Mouse (Mus musculus) ES-Bruce4 (cell line): Measurements from ENCODE around the gene Abcf3. TPM values are rescaled to one million over a fixed set of nuclear protein-coding genes. Genes with fewer than 3 reads are reported as not detected.
A peak's percentile ranks its signal among the peaks of the same experiment; 100 is the strongest.

Source experiments
- H3K27ac ChIP-seq: 2 replicates; pipeline ENCODE4 v1.5.1; 2012; ENCODE audit warnings: low read length, inconsistent platforms; ENCODE audit not compliant: insufficient read depth
- H3K27me3 ChIP-seq: 2 replicates; pipeline ENCODE4 v1.6.1; 2012; ENCODE audit warnings: mild to moderate bottlenecking, low read length, inconsistent platforms; ENCODE audit not compliant: control insufficient read depth, poor library complexity, insufficient read depth, severe bottlenecking
- H3K36me3 ChIP-seq: 2 replicates; pipeline ENCODE4 v1.6.1; 2012; ENCODE audit warnings: inconsistent platforms, mild to moderate bottlenecking, low read length, moderate library complexity; ENCODE audit not compliant: control insufficient read depth, poor library complexity, insufficient read depth, severe bottlenecking
- H3K4me1 ChIP-seq: one replicate; pipeline ENCODE4 v1.8.1; 2011; ENCODE audit warnings: low read length; ENCODE audit not compliant: control insufficient read depth, insufficient read depth
- H3K4me3 ChIP-seq: 2 replicates; pipeline ENCODE4 v1.5.1; 2011; ENCODE audit warnings: low read depth, mild to moderate bottlenecking, low read length
- H3K9ac ChIP-seq: 2 replicates; pipeline ENCODE4 v1.6.1; 2012; ENCODE audit warnings: low read depth, mild to moderate bottlenecking, inconsistent platforms; ENCODE audit not compliant: poor library complexity, severe bottlenecking
- H3K9me3 ChIP-seq: replicated peaks from 2 replicates; pipeline ENCODE4 v1.6.1; 2012; ENCODE audit warnings: mild to moderate bottlenecking, low read length, inconsistent platforms; ENCODE audit not compliant: control insufficient read depth, poor library complexity, insufficient read depth, severe bottlenecking
- CTCF ChIP-seq: IDR thresholded peaks from one replicate; pipeline ENCODE4 v1.8.1; 2011; ENCODE audit warnings: low read depth, low read length
- EP300 ChIP-seq: IDR thresholded peaks from 2 replicates; pipeline ENCODE4 v1.6.1; 2011; ENCODE audit warnings: low read depth, low read length; ENCODE audit not compliant: insufficient read depth
- POLR2A ChIP-seq: IDR thresholded peaks from one replicate; pipeline ENCODE4 v1.8.1; 2011; ENCODE audit warnings: low read length; ENCODE audit not compliant: insufficient read depth
- polyA plus RNA-seq: library from polyadenylated mRNA; stranded (reverse); fragments of >200 nt; gene quantifications from 2 replicates; pipeline ENCODE4 v1.2.4, GENCODE M21; 2011; ENCODE audit warnings: low read depth; ENCODE audit not compliant: missing spikeins, insufficient read depth, insufficient read length

Abcf3 gene
- polyA plus RNA-seq, 1 experiment: 61.0 TPM

GRCm38 (mm10) chr16:20516032-20516431, 32.3 kb upstream of the Abcf3 start:
- Histone ChIP-seq H3K9ac (peak overlapping the region; percentile 89), H3K4me1 (no peaks in the 10 kb centered on the region), H3K36me3 (peaks cover 4% of the 10 kb centered on the region; the same call in 1 of the 2 replicates), H3K9me3 (no peaks in the 10 kb centered on the region), H3K27me3 (no peaks in the 10 kb centered on the region), H3K27ac (no peak overlapping the region), H3K4me3 (peak overlapping the region; percentile 64)
- TF ChIP-seq EP300 (no peak), POLR2A (no peak), CTCF (no peak)

DNA sequence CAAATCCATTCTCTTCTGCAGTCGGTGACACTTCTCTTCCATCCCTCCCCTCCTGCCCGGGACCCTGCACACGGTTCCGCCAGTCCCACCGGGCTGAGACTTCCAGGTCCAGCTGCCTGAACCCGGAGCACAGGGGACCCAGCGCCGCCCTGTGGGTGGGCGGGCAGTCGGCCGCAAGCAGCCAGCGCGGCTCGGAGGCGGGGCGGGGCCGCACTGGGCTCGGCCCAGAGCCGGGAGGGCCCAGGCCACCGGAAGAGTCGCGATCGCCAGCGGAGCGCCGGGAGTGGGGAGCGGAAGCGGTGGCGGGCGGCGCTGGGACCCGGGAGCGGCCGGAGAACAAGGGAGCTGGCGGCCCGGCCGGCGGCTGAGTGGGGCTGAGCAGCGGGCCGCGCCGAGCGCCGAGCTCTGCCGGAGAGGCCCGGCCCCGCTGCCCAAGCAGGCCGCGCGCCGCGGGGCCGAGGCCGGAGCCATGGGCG, 31.6 kb upstream of the Abcf3 start, which contains the start of gene Dvl3:
Gene Dvl3 (plus strand): TSS at position 257 of the 476 bp plus-strand sequence.
- Histone ChIP-seq H3K4me1 (no peaks in the 10 kb centered on the region), H3K27me3 (no peaks in the 10 kb centered on the region), H3K9ac (peak within 1 kb of the TSS; percentile 89), H3K4me3 (peak within 1 kb of the TSS; percentile 80), H3K36me3 (no peaks in the 10 kb centered on the region), H3K27ac (peak within 1 kb of the TSS; percentile 7; the same call in 1 of the 2 replicates), H3K9me3 (no peaks in the 10 kb centered on the region)
- TF ChIP-seq CTCF: peak; percentile 18
- no peak for TF ChIP-seq POLR2A
- TF ChIP-seq EP300: no peak

DNA sequence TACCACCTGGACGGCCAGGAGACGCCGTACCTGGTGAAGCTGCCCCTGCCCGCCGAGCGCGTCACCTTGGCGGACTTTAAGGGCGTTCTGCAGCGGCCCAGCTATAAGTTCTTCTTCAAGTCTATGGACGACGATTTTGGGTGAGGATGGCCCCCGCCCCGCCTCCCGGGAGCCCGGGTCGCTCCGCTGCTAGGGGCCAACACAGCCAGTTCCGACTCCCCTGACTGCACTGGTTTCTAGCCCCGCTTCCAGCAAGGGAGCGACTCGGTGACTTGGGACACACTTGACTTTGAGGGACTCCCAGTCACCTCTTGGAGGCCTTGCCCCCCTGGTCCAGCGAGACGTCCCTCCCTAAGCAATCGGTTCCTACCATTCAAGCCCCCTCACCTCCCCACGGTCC, 31.2 kb upstream of the Abcf3 start:
- Histone ChIP-seq H3K36me3 (no peaks in the 10 kb centered on the region), H3K27me3 (no peaks in the 10 kb centered on the region), H3K9me3 (no peaks in the 10 kb centered on the region), H3K9ac (peak overlapping the region; percentile 89), H3K4me1 (no peaks in the 10 kb centered on the region), H3K27ac (peak overlapping the region; percentile 7; the same call in 1 of the 2 replicates), H3K4me3 (peak overlapping the region; percentile 80)
- no peak for TF ChIP-seq EP300
- TF ChIP-seq CTCF: no peak
- TF ChIP-seq POLR2A: no peak

DNA sequence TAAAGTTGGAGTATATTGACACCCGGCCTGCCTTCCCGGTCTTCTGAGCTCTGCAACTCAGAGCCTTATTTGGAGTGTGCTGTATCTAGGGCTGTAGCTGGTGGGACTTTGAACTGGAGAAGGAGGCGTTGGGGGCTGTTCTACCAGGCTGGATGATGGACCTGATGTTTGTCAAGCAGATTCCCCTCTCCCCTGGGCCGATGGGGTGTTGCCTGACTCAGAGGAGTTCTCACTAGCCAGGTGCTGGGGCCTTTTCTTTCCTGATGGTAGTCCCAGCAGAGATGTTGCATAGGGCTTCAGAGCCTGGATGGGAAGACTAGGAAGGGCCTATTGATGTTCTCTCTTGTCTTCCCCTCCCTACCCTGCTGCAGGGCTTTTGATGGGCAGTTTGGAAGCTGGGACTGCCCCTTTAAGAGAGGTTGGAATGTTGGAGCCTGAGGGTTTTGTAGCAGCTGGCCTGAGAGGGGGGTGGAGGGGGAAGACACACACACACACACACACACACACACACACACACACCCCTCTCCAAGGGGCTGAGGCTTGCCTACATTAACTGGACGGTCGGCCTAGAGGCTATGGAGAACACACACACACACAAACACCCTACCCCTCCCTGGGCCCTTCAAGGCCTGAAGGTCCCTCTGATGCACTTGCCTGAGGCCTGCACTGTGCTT, 30.5 kb upstream of the Abcf3 start:
- H3K4me1 ChIP-seq: no peaks in the 10 kb centered on the region
- H3K27ac ChIP-seq: no peak overlapping the region
- TF ChIP-seq POLR2A (no peak), EP300 (no peak), CTCF (no peak)
- H3K27me3 ChIP-seq: no peaks in the 10 kb centered on the region
- peak overlapping the region; percentile 89 for H3K9ac ChIP-seq
- H3K9me3 ChIP-seq: no peaks in the 10 kb centered on the region
- H3K36me3 ChIP-seq: no peaks in the 10 kb centered on the region
- peak overlapping the region; percentile 80 for H3K4me3 ChIP-seq

DNA sequence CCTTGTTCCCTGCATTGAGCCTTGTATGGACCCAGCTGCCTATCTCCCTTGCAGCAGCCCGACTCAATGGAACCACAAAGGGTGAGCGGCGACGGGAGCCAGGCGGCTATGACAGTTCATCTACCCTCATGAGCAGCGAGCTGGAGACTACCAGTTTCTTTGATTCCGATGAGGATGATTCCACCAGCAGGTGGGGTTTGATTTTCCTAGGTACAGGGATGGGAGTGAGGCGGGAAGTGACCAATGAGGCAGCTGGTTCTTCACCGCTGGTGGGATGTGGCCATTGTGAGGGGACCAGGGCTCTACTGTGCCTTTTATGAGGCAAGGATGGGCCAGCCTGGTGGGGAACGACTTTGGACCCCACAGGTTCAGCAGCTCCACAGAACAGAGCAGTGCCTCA, 24.5 kb upstream of the Abcf3 start:
- no peak for TF ChIP-seq EP300
- no peak for TF ChIP-seq CTCF
- TF ChIP-seq POLR2A: no peak
- Histone ChIP-seq H3K9ac (no peak overlapping the region), H3K4me3 (peak overlapping the region; percentile 24), H3K4me1 (no peaks in the 10 kb centered on the region), H3K9me3 (no peaks in the 10 kb centered on the region), H3K27ac (no peak overlapping the region), H3K36me3 (peaks cover 16% of the 10 kb centered on the region; the same call in 1 of the 2 replicates), H3K27me3 (no peaks in the 10 kb centered on the region)

DNA sequence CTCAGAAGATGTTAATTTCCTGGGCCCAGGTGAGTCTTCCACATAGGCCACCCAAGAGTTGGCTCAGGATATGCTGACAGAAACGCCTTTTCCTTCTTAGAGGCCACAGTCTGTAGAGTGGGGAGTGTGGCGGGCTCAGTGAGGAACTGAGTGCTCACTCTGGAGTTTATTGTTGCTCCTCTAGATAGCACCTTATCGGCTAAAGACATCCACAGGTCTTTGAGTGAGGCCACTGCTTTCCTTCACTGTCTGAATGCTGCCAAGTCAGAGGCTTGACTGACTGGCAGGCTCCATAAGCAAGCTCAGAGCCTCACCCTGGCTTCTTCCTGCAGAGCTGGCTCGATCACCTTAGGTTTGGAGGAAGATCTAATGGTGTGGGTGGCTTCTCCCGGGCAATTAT, 19.6 kb upstream of the Abcf3 start:
- Histone ChIP-seq H3K36me3 (peaks cover 16% of the 10 kb centered on the region; the same call in 1 of the 2 replicates), H3K27ac (no peak overlapping the region), H3K9ac (no peak overlapping the region), H3K9me3 (no peaks in the 10 kb centered on the region), H3K4me1 (no peaks in the 10 kb centered on the region), H3K4me3 (no peak overlapping the region), H3K27me3 (no peaks in the 10 kb centered on the region)
- no peak for TF ChIP-seq EP300
- no peak for TF ChIP-seq CTCF
- TF ChIP-seq POLR2A: no peak
